20 mouse cellular contexts compared by ENCODE assay signal in genomic region chr10:19099369-19100285, GRCm38 (mm10).
DNase-seq lines count a peak whose midpoint lies in the region; ATAC-seq and TF ChIP-seq lines count a peak whose summit lies in the region.
"Had no signal": no experiment of that assay in that cellular context is flagged by ENCODE, and none has a peak within 500 bp of the region (broad histone marks: within the 10 kb centered on the region; RNA-seq: fewer than 3 reads in every experiment).

No protein-coding gene starts in this region.

- H3K36me3 ChIP-seq in lung, postnatal 0 days (ENCODE audit: insufficient read depth, low read length), result no peaks in the 10 kb centered on the region
- no peaks in the 10 kb centered on the region for H3K36me3 ChIP-seq in intestine, embryonic 15.5 days
- no peaks in the 10 kb centered on the region for H3K36me3 ChIP-seq in stomach, postnatal 0 days (ENCODE audit: control insufficient read depth, insufficient read depth, low read length)
- H3K36me3 ChIP-seq: embryonic facial prominence, embryonic 10.5 days; forebrain, embryonic 10.5 days; hindbrain, embryonic 13.5 days; liver, embryonic 15.5 days had no signal

- TF ChIP-seq CTCF in lung, postnatal 0 days (IDR thresholded peaks at IDR 0.05), result no peak
- no peak for TF ChIP-seq CTCF in stomach, postnatal 0 days (IDR thresholded peaks at IDR 0.05; ENCODE audit: low read depth)

- H3K4me3 ChIP-seq in lung, postnatal 0 days (ENCODE audit: low read depth, low read length), result no peak overlapping the region
- no peak overlapping the region for H3K4me3 ChIP-seq in intestine, embryonic 15.5 days (replicated peaks)
- no peak overlapping the region for H3K4me3 ChIP-seq in stomach, postnatal 0 days (ENCODE audit: low read depth, low read length)
- H3K4me3 ChIP-seq: embryonic facial prominence, embryonic 10.5 days; forebrain, embryonic 10.5 days; hindbrain, embryonic 13.5 days; liver, embryonic 15.5 days had no signal

- no peaks in the 10 kb centered on the region for H3K4me1 ChIP-seq in lung, postnatal 0 days (ENCODE audit: insufficient read depth, low read depth, low read length)
- H3K4me1 ChIP-seq in intestine, embryonic 15.5 days (replicated peaks), result no peaks in the 10 kb centered on the region
- no peaks in the 10 kb centered on the region for H3K4me1 ChIP-seq in stomach, postnatal 0 days (replicated peaks; ENCODE audit: control insufficient read depth, insufficient read depth)
- H3K4me1 ChIP-seq: forebrain, embryonic 10.5 days; hindbrain, embryonic 13.5 days; liver, embryonic 15.5 days had no signal

- no peaks in the 10 kb centered on the region for H3K27me3 ChIP-seq in lung, postnatal 0 days (replicated peaks; ENCODE audit: insufficient read depth, low read length)
- no peaks in the 10 kb centered on the region for H3K27me3 ChIP-seq in intestine, embryonic 15.5 days (replicated peaks)
- no peaks in the 10 kb centered on the region for H3K27me3 ChIP-seq in stomach, postnatal 0 days (ENCODE audit: control insufficient read depth, insufficient read depth, low read length)
- H3K27me3 ChIP-seq: hindbrain, embryonic 13.5 days; liver, embryonic 15.5 days had no signal

- no peak overlapping the region for H3K27ac ChIP-seq in lung, postnatal 0 days (ENCODE audit: low read length)
- peak overlapping the region; percentile 14; the same call in 1 of the 2 replicates for H3K27ac ChIP-seq in intestine, embryonic 15.5 days
- H3K27ac ChIP-seq in stomach, postnatal 0 days (replicated peaks), result 0 out of 2 replicates have a peak overlapping the region, but pooled peaks have one; percentile 24
- H3K27ac ChIP-seq: embryonic facial prominence, embryonic 10.5 days; forebrain, embryonic 10.5 days; hindbrain, embryonic 13.5 days; liver, embryonic 15.5 days had no signal

- ATAC-seq in lung, postnatal 0 days, result peak; percentile 93
- peak; percentile 93 for ATAC-seq in intestine, embryonic 15.5 days
- ATAC-seq in monocyte, adult 5-6 weeks (replicated peaks; ENCODE audit: insufficient number of reproducible peaks, low FRiP score, low TSS enrichment, poor library complexity, severe bottlenecking), result peak; percentile 33
- peak; percentile 96 for ATAC-seq in stomach, postnatal 0 days (ENCODE audit: low FRiP score, low TSS enrichment)
- ATAC-seq: CD4-positive, CD25-positive, alpha-beta regulatory T cell, adult 4 months; forebrain, embryonic 16.5 days; inflammation-experienced regulatory T-cells, adult 6 months had no signal

- no peak overlapping the region for H3K4me2 ChIP-seq in lung, postnatal 0 days (replicated peaks; ENCODE audit: low read depth, low read length)
- no peak overlapping the region for H3K4me2 ChIP-seq in intestine, embryonic 15.5 days (replicated peaks)
- no peak overlapping the region for H3K4me2 ChIP-seq in stomach, postnatal 0 days (replicated peaks; ENCODE audit: low read depth)
- H3K4me2 ChIP-seq: hindbrain, embryonic 13.5 days; liver, embryonic 15.5 days had no signal

- WGBS in lung, postnatal 0 days, result 64% methylated on average over 10 of the region's 10 CpGs
- WGBS in intestine, embryonic 15.5 days, result 74% methylated on average over 10 of the region's 10 CpGs
- 72% methylated on average over 10 of the region's 10 CpGs for WGBS in stomach, postnatal 0 days

- TF ChIP-seq EP300 in lung, postnatal 0 days (IDR thresholded peaks at IDR 0.05), result peak; percentile 64
- TF ChIP-seq EP300 in stomach, postnatal 0 days (optimal IDR thresholded peaks at IDR 0.05), result no peak

- H3K9ac ChIP-seq in lung, postnatal 0 days (replicated peaks; ENCODE audit: low read depth), result no peak overlapping the region
- no peak overlapping the region for H3K9ac ChIP-seq in intestine, embryonic 15.5 days
- no peak overlapping the region for H3K9ac ChIP-seq in stomach, postnatal 0 days (ENCODE audit: low read length)
- H3K9ac ChIP-seq: hindbrain, embryonic 13.5 days; liver, embryonic 15.5 days had no signal

- peak; percentile 79 for DNase-seq in lung, postnatal 0 days (ENCODE audit: low spot score)
- no peak for DNase-seq in lung, postnatal 10 days
- peak; percentile 36 for DNase-seq in stomach, postnatal 0 days (ENCODE audit: low spot score)
- DNase-seq in testis, postnatal 14 days (ENCODE audit: low spot score), result no peak
- no peak for DNase-seq in cerebellum, adult 9-11 months
- DNase-seq: adrenal gland, postnatal 25 days; cerebellum, adult 9-10 months; gastrocnemius, postnatal 10 days; kidney, postnatal 25 days; lung, postnatal 36 days; thymus, adult 2 months had no signal

- H3K9me3 ChIP-seq in lung, postnatal 0 days (ENCODE audit: low read length), result no peaks in the 10 kb centered on the region
- no peaks in the 10 kb centered on the region for H3K9me3 ChIP-seq in intestine, embryonic 15.5 days
- no peaks in the 10 kb centered on the region for H3K9me3 ChIP-seq in stomach, postnatal 0 days (ENCODE audit: control insufficient read depth, low read length)
- H3K9me3 ChIP-seq: embryonic facial prominence, embryonic 10.5 days; forebrain, embryonic 10.5 days; hindbrain, embryonic 13.5 days; liver, embryonic 15.5 days had no signal

Comparison
In these comparisons a context has a peak if more than half of its experiments do, and no peak if none do; other contexts are left out.
1. DNase-seq: peak in lung, postnatal 0 days (single experiment) and stomach, postnatal 0 days (single experiment); none in lung, postnatal 10 days (single experiment), testis, postnatal 14 days (single experiment) and cerebellum, adult 9-11 months (single experiment).
2. ATAC-seq: peak in every context shown above with its lines; median percentile 96 in stomach, postnatal 0 days; 93 in lung, postnatal 0 days; 93 in intestine, embryonic 15.5 days; 33 in monocyte, adult 5-6 weeks.